Mouse (Mus musculus): ENCODE data around the gene Garnl3.

DNA sequence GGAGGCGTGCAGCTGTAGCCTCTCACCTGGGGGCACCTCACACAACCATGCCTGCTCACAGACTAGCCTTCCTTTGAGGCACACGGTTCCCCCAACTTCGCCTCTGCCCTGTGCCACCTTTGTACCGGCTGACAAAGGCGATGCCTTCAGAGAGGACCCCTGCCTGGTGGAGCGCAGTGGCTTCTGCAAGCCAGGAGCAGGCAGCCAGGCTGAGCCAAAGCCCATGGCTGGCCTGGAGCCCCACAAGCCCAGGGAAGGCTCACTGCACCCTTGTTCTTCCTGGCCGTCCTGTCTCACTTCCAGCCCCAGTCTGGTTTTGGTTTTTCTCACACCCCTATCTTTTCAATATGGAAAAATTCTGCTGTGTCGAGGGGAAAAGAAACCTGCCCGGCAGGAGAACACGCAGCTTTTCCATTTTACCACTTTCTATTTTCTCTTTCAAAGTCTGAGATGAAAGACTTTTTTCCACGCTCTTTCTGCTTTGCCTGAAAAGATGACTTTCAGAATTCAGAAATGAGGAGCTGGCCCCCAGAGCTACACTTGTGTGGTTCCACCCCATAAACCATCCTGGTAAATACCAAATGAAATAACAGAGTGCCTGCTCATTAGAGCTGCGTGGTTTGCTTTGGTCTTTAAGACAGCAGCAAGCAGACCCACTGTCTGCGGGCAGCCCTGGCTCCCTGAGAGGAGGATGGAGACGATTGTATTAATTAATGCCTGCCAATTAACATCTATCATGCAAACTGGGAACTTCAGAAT is 47.9 kb upstream of the Garnl3 start:
- TF ChIP-seq MAZ (IDR thresholded peaks at IDR 0.05; ENCODE audit: low read depth, low read length) (no peak), NRF1 (IDR thresholded peaks at IDR 0.05; ENCODE audit: low read depth, low read length) (no peak)

Measured in CH12.LX (cell line).